Mouse (Mus musculus) heart, postnatal 25 days (tissue): ENCODE measurements at regions not wholly inside any gene's neighbourhood (a gene's known extent, or its start where the extent isn't known, plus 50 kb on each side); places are given as distances from the start of the nearest gene placed in this dataset.
A peak's percentile ranks its signal among the peaks of the same experiment; 100 is the strongest.

Experiments used
- DNase-seq: peaks from one replicate; pipeline ENCODE4 v3.0.0; 2022; ENCODE audit warnings: low spot score
- intact Hi-C: fragments of 180-260 bp; cut with DNase I; formaldehyde crosslinking; loops from one replicate; pipeline ENCODE4 v1.15.1; 2025

DNA sequence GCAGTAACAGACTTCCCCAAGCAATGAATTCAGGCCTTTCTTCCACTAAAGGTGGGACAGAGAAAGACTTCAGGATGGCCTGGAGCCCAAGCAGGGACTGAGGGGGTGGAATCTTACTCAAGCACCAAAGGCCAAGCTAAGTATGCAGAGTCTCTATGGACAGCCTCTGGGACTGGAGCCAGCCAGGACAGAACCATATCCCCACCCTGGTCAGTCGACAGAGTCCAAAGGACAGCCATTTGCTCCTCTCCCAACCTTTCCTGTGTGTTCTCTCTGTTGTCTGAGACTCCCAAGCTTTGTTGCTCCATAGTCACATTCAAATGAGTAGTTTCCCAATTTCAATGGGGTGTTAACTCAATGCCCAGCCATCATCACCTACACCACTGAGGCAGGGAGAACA lies 372.3 kb downstream of the Gm49356 start:
- intact Hi-C loops: no loop called here
- no peak for DNase-seq

GRCm38 (mm10) chr15:59262380-59262779 lies 373.3 kb downstream of the Gm49356 start:
- intact Hi-C loops: no loop called here
- DNase-seq: no peak

DNA sequence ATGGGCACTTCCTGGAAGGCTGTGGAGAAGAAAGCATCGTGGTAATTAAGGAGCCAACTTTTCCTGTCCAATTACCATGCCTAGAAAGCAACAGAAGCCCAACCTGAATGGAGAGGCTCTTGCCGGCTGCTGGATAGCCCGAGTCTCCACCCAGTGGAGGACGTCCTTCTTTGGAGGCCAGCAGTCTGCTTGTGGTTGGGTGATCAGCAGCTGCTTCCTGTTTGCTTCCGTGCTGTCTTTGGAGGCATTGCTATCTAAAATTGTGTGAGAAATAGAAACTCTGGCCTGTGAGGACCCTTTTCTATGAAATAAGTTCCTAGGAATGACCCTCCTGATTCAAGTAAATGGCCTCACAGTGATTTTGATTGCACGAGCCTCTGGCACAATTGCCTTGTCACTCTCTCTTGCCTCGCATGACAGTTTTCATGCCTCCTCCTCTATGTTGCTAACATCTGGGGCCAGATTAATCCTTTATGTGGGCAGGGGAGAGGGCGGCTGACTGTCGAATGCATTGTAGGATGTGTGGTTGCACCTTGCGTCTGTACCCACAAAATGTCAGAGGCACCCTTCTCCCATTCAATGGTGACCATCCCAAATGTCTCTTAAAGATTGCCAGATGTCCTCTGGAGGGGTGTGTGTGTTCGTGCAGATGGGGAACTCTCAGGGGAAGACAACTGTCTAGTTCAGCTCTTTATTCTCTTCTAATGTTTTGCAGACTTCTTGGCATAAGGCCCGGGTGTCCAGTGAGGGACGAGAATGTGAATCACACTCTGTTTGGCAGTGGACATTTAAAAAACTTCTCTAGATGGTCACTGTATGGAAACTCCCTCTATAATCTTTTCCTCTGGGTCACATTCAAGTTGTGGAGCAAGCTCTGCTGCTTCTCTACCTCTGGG lies 374.6 kb downstream of the Gm49356 start:
- intact Hi-C loops: no loop called here
- DNase-seq: peak; percentile 31
